Mouse (Mus musculus): ENCODE data around the gene Ccr1l1. TPM values are rescaled to one million over a fixed set of nuclear protein-coding genes. Genes with fewer than 3 reads are reported as not detected.

The Ccr1l1 gene
- total RNA-seq, 2 experiments from 2014 or later, result not detected

- no peak for DNase-seq (ENCODE audit: low spot score in 2 of 2)
Observed at GRCm38 (mm10) chr9:123928759-123929246, 49.4 kb downstream of the Ccr1l1 start.

DNA sequence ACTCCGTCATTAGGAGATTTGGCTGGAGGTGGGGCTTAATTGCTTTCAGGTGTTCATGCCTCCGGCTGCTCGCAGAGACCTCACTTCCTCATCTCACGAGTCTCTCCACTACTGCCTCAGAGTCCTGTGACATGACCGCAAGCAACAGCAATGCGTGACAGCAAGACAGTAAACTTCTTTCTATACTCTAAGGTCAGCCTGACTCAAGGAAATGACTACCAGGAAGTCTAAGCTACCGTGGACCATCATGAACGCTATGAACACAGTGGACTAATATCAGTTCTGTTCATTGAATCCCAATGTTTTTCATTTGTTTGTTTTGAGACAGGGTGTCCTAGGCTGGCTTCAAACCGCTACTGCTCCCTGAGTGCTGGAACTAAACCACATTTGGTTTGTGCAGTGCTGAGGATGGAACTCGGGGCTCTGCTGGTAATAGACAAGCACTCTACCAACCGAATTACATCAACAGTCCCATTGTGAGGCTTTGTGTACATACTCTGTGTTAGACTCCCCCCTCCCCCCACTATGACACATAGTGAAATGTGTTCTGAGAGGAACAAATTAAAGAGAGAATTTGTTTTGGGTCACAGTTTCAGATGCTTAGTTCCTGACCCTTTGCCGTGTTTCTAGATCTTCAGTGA is 50.0 kb downstream of the Ccr1l1 start:
- no peak for DNase-seq (ENCODE audit: low spot score in 2 of 2)

- no peak for DNase-seq (ENCODE audit: low spot score in 2 of 2)
Observed at GRCm38 (mm10) chr9:123927281-123927960, 50.8 kb downstream of the Ccr1l1 start.

Other genes with a start within 250 kb of the Ccr1l1 start
- not detected for gene Cxcr6, start 171.9 kb downstream of the Ccr1l1 start, total RNA-seq (2021)
- gene Fyco1, start 126.5 kb downstream of the Ccr1l1 start, total RNA-seq (2021), result 10 to 100 TPM; 39.1 to 40.3 TPM
- not detected for gene Xcr1, start 116.4 kb downstream of the Ccr1l1 start, total RNA-seq (2021)
- under 1 TPM in 1 of 2 experiments, not detected in 1; 0.10 TPM for gene Ccr1, start 9.7 kb downstream of the Ccr1l1 start, total RNA-seq (2021)
- gene Ccr3, start 43.6 kb upstream of the Ccr1l1 start, total RNA-seq (2021), result not detected
- under 1 TPM in 1 of 2 experiments, not detected in 1; 0.12 TPM for gene Ccr2, start 123.5 kb upstream of the Ccr1l1 start, total RNA-seq (2021)
- 1 to 10 TPM; 5.5 to 6.2 TPM for gene Ccr5, start 143.1 kb upstream of the Ccr1l1 start, total RNA-seq (2021)

Measured in layer of hippocampus, adult 18-20 months (tissue).